Mouse (Mus musculus) yolk sac, embryonic 10.5 days (tissue): Measurements from ENCODE around the gene 1700016H13Rik.

Experiments
- DNase-seq: peaks from one replicate; pipeline ENCODE4 v3.0.0-alpha.2; 2017; ENCODE audit warnings: low spot score

1700016H13Rik gene

DNA sequence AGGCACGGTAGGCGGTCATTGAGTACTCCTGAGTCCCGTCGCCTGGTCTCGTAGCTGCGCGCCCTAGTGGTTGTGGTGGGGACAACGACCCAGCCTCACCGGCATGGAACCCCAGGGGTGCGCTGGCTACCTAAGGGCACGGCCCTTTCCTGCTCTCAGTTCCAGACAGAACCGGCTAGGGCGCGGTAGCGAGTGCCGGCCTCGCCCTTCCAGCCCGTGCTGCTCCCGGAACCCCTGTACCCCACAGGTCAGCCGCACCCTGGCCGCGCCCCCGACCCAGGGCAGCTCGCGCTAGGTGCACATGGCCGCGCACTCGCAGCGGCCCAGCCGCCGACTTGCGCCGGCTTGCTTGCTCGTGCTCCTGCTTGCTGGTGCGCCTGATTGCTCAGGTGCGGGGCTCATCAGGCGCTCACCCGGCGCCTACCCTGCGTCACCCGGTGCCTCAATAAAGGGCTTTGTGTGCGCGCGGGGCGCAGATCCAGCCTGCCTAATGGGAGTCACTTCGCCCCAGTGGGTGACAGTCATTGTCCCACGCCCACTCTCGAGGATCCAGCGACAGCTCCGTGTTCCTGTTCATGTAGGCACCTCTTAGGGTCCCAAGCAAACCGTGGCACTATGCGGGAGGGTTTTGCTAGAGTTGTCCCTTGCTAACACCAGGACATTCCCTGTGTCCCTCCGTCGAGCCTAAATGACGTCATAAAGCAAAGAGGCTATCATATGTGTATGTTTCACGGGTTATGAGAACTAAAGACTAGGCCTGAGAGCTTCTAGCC, at the start of gene 1700016H13Rik:
Gene 1700016H13Rik, minus strand, starts transcription at position 665 of the 773 bp plus-strand sequence.
- DNase-seq: peak; percentile 56

DNA sequence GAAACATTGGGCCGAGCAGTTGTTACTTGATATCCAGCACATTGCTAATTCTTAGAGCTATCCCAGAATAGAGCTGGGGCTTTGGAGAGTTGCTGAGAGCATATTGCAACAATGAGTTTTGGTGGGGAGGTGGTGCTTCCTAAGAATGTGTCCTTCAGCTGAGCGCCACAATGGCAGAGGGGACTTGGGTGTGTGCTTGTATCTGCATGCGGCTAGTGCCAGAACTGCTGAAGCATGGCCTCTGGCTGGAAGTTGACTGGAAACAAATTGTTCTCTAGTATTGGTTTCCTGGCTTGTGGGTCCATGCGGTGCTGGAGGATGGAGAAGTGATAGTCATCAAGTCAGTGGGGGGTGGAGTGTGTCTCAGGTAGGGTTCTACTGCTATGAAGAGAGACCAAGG, 49.5 kb upstream of the 1700016H13Rik start:
- DNase-seq: no peak

GRCm38 (mm10) chr5:103702527-103702926, 46.7 kb upstream of the 1700016H13Rik start:
- DNase-seq: no peak

DNA sequence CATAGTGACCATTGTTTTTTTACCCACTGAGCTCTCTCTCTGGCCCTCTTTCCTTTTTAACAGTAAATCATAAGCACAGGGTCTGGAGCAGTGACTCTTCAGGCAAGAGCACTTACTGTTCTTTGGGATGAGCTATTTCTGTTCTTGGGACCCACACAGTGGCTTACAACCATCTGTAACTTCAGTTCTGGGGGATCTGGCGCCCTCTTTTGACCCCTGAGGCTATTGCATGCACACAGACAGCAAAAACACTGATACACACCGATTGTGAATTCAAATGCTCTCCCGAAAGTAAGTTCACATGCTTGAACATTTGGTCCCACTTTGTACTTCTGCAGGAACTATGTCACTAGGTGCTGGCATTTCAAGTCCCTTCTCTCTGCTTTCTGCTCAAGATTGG, 45.7 kb upstream of the 1700016H13Rik start:
- no peak for DNase-seq

GRCm38 (mm10) chr5:103700661-103701060, 44.9 kb upstream of the 1700016H13Rik start:
- DNase-seq: no peak

DNA sequence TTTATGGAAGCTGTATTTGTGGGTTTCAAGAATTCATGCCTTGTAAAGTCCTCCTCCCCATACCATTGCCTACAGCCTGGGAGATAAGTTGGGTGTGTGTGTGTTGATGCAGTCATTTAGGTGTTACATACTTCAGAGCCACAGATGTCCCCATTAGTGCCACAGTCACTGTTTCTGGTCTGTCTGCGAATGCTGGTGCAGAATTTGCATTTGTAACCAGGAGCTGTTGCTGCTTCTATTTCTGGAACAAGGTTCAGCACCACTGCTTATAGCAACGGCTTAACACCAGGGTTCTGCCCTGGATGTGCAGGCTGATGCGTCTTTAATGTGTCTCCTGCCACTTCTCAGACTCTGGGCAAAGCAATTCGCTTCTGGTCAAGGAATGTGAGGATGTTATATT, 43.7 kb upstream of the 1700016H13Rik start:
- no peak for DNase-seq

GRCm38 (mm10) chr5:103698577-103698976, 42.8 kb upstream of the 1700016H13Rik start:
- DNase-seq: no peak

DNA sequence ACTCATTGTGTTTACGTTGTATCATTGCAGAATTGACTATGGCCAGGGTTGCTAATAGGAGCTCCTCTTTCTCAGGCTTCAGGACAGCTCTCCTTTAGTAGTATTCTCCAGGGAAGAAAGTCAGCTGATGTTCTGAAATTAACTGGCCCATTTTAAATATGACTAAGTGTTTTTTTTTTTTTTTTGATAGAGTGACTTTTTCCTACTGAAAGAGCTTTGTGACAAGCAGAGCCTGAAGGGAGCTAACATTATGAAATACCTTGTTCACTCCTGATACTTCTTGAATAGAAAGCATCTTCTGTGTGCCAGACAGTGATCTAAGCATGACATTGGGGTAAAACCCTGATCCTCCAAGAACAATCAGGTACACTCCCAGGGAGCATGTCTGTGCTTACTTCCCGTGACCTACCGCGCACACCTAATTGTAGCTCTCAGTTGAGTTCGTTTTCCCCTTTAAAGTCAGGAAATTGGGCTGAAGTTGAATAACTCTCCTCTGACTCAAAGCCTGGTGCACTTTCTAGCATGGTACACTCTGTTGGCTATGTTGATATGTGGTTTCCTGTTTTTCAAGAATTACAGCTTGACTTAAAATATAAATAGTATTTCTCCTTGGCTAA, 42.2 kb upstream of the 1700016H13Rik start:
- no peak for DNase-seq

DNA sequence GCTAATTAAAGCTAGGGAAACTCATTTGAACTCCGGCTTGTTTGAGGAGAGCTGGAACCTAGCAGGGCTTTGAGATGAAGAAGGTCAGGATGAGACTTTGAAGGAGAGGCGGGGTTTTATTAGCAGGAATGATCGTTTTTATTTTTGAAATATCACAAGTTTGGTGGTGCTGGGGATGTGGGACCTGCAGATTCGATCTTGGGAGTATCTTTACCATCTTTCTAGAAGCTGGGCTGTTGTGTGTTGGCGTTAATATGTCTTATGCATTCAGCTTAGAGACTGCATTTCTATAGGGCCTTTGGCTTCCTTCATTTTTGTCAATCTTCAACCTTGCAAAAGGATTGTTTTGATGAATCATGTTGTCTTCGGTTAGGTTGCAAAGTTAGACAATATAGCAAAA, 38.3 kb upstream of the 1700016H13Rik start:
- DNase-seq: no peak

DNA sequence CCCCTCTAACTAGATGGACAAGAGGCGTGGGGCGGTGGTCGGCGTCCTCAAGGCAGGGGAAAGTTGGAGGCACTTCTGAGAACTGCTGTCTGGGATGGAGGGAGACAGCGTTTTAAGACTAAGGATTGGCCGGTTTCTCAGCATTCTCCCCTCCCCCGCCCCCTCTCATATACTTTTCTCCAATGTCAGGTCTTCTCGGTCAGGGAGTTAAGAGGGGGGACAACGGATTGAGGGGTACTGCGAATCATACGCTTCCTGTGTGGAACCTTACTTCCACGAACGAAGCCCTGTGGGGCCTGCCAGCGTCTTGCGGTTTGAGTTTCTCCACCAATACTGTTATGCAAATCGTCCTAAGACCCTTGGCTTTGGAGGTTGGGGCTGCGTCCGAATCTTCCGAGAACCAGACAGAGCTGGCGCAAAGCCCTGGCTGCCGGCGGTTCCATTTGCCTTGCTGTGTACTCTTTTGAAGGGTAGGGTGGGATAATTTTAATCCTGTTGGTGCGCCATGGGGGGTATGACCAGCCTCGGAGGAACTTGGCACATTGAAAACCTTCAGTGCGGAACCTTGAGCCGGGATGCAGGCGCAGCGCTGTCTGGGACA, 37.3 kb upstream of the 1700016H13Rik start:
- DNase-seq: peak; percentile 17

DNA sequence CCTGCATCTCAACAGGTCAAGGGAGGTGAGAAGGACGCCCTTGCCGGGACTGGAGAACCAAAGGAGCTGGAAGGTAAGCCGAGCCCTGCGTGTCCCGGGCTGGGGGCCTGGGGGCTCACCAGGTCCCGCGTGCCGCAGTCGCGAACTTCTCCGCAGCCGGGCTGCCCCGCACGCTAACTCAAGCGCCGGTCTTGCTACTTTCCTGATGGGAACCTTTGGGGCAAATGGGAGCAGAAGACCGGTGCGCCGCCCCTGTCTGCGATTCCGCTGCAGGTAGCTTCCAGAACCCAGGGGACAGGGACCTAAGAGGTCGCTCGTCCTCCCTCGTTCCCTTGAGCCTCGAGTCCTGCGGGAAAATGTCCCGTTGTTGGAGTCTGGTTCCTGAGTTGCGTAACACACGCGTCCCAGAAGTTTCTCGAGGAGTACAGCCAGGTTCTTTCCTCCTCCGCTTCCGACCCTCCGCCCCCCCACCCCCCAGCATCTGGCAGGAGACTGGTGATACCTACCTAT, 36.8 kb upstream of the 1700016H13Rik start:
- no peak for DNase-seq

- peak; percentile 86 for DNase-seq
Observed at GRCm38 (mm10) chr5:103691624-103692530, 36.1 kb upstream of the 1700016H13Rik start, which contains the start of gene Aff1. Gene Aff1, plus strand, starts transcription at chr5:103692374.

DNA sequence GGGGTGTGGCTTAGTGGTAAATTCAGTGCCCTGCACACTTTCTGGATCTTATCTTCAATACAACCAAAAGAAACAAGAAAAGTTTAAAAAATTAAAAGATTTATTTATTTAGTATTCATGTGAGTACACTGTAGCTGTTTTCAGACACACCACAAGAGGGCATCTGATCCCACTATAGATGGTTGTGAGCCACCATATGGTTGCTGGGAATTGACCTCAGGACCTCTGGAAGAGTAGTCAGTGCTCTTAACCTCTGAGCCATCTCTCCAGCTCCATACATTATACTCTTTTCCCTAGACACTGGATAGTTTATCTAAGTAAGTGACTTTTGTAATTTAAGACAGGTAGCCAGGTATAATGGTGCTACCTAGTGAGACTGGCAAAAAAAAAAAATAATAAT, 35.4 kb upstream of the 1700016H13Rik start:
- no peak for DNase-seq

- no peak for DNase-seq
Observed at GRCm38 (mm10) chr5:103690190-103690589, 34.4 kb upstream of the 1700016H13Rik start.

- no peak for DNase-seq
Observed at GRCm38 (mm10) chr5:103689645-103690044, 33.8 kb upstream of the 1700016H13Rik start.

- DNase-seq: no peak
Observed at GRCm38 (mm10) chr5:103681824-103682223, 26.0 kb upstream of the 1700016H13Rik start.

- DNase-seq: peak; percentile 55
Observed at GRCm38 (mm10) chr5:103680381-103680780, 24.6 kb upstream of the 1700016H13Rik start.

DNA sequence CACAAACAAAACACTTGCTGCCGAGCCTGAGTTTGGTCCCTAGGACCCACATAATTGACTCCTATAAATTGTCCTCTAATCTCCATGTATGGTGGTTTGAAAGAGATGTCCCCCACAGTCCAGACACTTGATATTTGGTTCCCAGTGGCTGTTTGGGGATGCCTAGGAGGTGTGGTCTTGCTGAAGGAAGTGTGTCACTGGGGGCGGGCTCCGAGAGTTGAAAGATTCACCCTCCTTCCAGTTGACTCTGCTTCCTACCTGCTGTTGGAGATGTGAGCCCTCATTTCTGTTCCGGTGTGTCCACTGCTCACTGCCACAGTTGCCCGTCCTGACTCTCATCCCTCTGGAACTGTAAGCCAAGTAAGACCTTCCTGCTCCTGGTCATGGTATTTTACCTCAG, 23.2 kb upstream of the 1700016H13Rik start:
- no peak for DNase-seq

GRCm38 (mm10) chr5:103677894-103678293, 22.1 kb upstream of the 1700016H13Rik start:
- DNase-seq: no peak

DNA sequence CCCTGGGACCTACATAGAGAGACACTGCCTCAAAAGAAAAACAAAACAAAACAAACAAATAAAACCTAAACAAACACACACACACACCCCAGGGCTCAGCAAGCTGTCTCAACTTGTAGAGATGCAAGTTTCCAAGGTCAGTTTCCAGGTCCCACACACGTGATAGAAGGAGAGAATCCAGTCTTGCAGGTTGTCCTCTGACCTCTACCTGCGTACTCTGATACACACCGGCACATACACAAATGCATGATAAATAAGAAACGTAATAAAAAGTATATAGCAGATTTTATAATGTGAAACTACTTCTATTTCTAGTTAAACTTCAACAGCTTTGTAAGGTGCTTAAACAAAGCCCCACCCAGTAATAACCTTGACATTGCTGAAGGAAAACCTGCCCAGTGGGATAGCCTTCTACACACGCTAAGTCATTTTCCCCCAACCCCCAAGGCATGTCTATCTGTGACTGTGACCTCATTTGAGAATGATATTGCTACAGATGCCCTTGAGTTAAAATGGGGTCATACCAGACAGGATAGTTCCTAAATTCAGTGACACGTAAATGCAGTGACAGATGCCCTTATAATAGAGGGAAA, 20.6 kb upstream of the 1700016H13Rik start:
- DNase-seq: no peak

- no peak for DNase-seq
Observed at GRCm38 (mm10) chr5:103674482-103674881, 18.7 kb upstream of the 1700016H13Rik start.
